ENCODE assay signal across 20 mouse cellular contexts in the genomic region with DNA sequence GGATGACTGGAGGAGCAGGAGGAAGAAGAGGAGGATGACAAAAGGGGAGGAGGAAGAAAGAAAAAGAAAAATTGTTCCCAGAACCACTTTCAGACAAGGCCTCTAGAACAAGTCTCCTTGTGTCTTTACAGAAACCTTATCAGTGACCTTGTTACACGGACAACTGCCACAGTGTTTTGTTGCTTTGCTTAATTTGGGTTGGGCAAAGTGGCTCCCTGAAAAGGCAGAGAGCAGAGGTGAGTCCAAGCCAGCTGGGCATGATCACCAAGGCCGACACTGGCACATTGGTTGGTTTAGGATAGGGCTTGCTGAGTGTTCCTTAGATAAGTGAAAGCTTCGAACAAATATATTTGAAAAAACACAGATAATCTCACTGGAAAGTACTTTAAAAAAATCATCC.
A peak's percentile ranks its signal among the peaks of the same experiment; 100 is the strongest.
DNase-seq lines count a peak whose midpoint lies in the region; ATAC-seq and TF ChIP-seq lines count a peak whose summit lies in the region.
"Had no signal": no experiment of that assay in that cellular context is flagged by ENCODE, and none has a peak within 500 bp of the region (broad histone marks: within the 10 kb centered on the region; RNA-seq: fewer than 3 reads in every experiment).

No protein-coding gene starts in this region.

- H3K4me1 ChIP-seq in kidney, postnatal 0 days (replicated peaks; ENCODE audit: insufficient read depth, low read length) = no peaks in the 10 kb centered on the region
- peaks cover 6% of the 10 kb centered on the region; the same call in 1 of the 2 replicates for H3K4me1 ChIP-seq in kidney, adult 2 months (ENCODE audit: control insufficient read depth, insufficient read depth, low read length)
- peaks cover 36% of the 10 kb centered on the region for H3K4me1 ChIP-seq in heart, embryonic 15.5 days (replicated peaks)
- peaks cover 17% of the 10 kb centered on the region for H3K4me1 ChIP-seq in stomach, embryonic 15.5 days
- H3K4me1 ChIP-seq: forebrain, embryonic 13.5 days had no signal

- no peak overlapping the region for H3K4me2 ChIP-seq in kidney, postnatal 0 days (ENCODE audit: low read length)
- no peak overlapping the region for H3K4me2 ChIP-seq in heart, embryonic 15.5 days
- no peak overlapping the region for H3K4me2 ChIP-seq in stomach, embryonic 15.5 days
- H3K4me2 ChIP-seq: embryonic facial prominence, embryonic 12.5 days; forebrain, embryonic 13.5 days; limb, embryonic 15.5 days; liver, embryonic 15.5 days; midbrain, embryonic 13.5 days; neural tube, embryonic 13.5 days had no signal

- 0 out of 2 replicates have a peak overlapping the region, but pooled peaks have one; percentile 54 for H3K27ac ChIP-seq in kidney, postnatal 0 days
- no peak overlapping the region for H3K27ac ChIP-seq in kidney, adult 2 months (ENCODE audit: insufficient read depth, low read depth, low read length)
- H3K27ac ChIP-seq in heart, embryonic 15.5 days = peak overlapping the region; percentile 55
- H3K27ac ChIP-seq in stomach, embryonic 15.5 days = peak overlapping the region; percentile 52; the same call in 1 of the 2 replicates
- H3K27ac ChIP-seq: embryonic facial prominence, embryonic 12.5 days; forebrain, embryonic 13.5 days; hindbrain, embryonic 10.5 days; hindbrain, postnatal 0 days; limb, embryonic 15.5 days; liver, embryonic 15.5 days; midbrain, embryonic 13.5 days; neural tube, embryonic 13.5 days had no signal

- no peak overlapping the region for H3K9ac ChIP-seq in kidney, postnatal 0 days (ENCODE audit: low read depth, low read length)
- H3K9ac ChIP-seq in heart, embryonic 15.5 days = no peak overlapping the region
- no peak overlapping the region for H3K9ac ChIP-seq in stomach, embryonic 15.5 days
- H3K9ac ChIP-seq: embryonic facial prominence, embryonic 12.5 days; forebrain, embryonic 13.5 days; limb, embryonic 15.5 days; liver, embryonic 15.5 days; midbrain, embryonic 13.5 days; neural tube, embryonic 13.5 days had no signal

- ATAC-seq in kidney, postnatal 0 days (replicated peaks; ENCODE audit: low FRiP score, low read depth) = no peak
- ATAC-seq in heart, embryonic 15.5 days (replicated peaks; ENCODE audit: insufficient number of reproducible peaks, insufficient read depth, low FRiP score, low read depth) = no peak
- ATAC-seq in stomach, embryonic 15.5 days (ENCODE audit: insufficient read depth, low FRiP score, low read depth) = no peak
- ATAC-seq: activated CD4-positive, CD25-positive, alpha-beta regulatory T cell, adult 4 months; forebrain, embryonic 13.5 days had no signal

- peak; percentile 22 for DNase-seq in heart, adult 8-10 months (ENCODE audit: low spot score)
- no peak for DNase-seq in heart, postnatal 4 days
- no peak for DNase-seq in kidney, postnatal 0 days (ENCODE audit: low spot score)
- no peak for DNase-seq in kidney, adult 2 months
- no peak for DNase-seq in right cerebral cortex, postnatal 36 days (ENCODE audit: low spot score in 2 of 2)
- DNase-seq: gastrocnemius, postnatal 25 days; thymus, postnatal 36 days had no signal

- no peak overlapping the region for H3K4me3 ChIP-seq in kidney, postnatal 0 days (replicated peaks; ENCODE audit: low read depth, low read length)
- no peak overlapping the region for H3K4me3 ChIP-seq in kidney, adult 2 months (ENCODE audit: insufficient read depth, low read depth, low read length)
- no peak overlapping the region for H3K4me3 ChIP-seq in heart, embryonic 15.5 days
- H3K4me3 ChIP-seq in stomach, embryonic 15.5 days (replicated peaks) = no peak overlapping the region
- H3K4me3 ChIP-seq: embryonic facial prominence, embryonic 12.5 days; erythroblast, embryonic 14.5 days; forebrain, embryonic 13.5 days; hindbrain, embryonic 10.5 days; limb, embryonic 15.5 days; liver, embryonic 15.5 days; midbrain, embryonic 13.5 days; neural tube, embryonic 13.5 days had no signal

- no peaks in the 10 kb centered on the region for H3K27me3 ChIP-seq in kidney, postnatal 0 days (ENCODE audit: insufficient read depth, low read length)
- no peaks in the 10 kb centered on the region for H3K27me3 ChIP-seq in kidney, adult 2 months (replicated peaks; ENCODE audit: control insufficient read depth, insufficient read depth, low read length)
- no peaks in the 10 kb centered on the region for H3K27me3 ChIP-seq in heart, embryonic 15.5 days
- no peaks in the 10 kb centered on the region for H3K27me3 ChIP-seq in stomach, embryonic 15.5 days (replicated peaks)
- H3K27me3 ChIP-seq: embryonic facial prominence, embryonic 12.5 days; forebrain, embryonic 13.5 days; limb, embryonic 15.5 days; liver, embryonic 15.5 days; midbrain, embryonic 13.5 days; neural tube, embryonic 13.5 days had no signal

- no peaks in the 10 kb centered on the region for H3K9me3 ChIP-seq in kidney, postnatal 0 days (replicated peaks; ENCODE audit: low read length)
- H3K9me3 ChIP-seq in heart, embryonic 15.5 days (replicated peaks) = no peaks in the 10 kb centered on the region
- no peaks in the 10 kb centered on the region for H3K9me3 ChIP-seq in stomach, embryonic 15.5 days
- H3K9me3 ChIP-seq: embryonic facial prominence, embryonic 12.5 days; forebrain, embryonic 13.5 days; hindbrain, embryonic 10.5 days; limb, embryonic 15.5 days; liver, embryonic 15.5 days; midbrain, embryonic 13.5 days; neural tube, embryonic 13.5 days had no signal

- no peaks in the 10 kb centered on the region for H3K36me3 ChIP-seq in kidney, postnatal 0 days (ENCODE audit: insufficient read depth, low read length)
- H3K36me3 ChIP-seq in kidney, adult 2 months (ENCODE audit: control insufficient read depth, insufficient read depth, low read length) = no peaks in the 10 kb centered on the region
- no peaks in the 10 kb centered on the region for H3K36me3 ChIP-seq in heart, embryonic 15.5 days
- H3K36me3 ChIP-seq in stomach, embryonic 15.5 days = no peaks in the 10 kb centered on the region
- H3K36me3 ChIP-seq: embryonic facial prominence, embryonic 12.5 days; G1E; hindbrain, embryonic 10.5 days; limb, embryonic 15.5 days; liver, embryonic 15.5 days; midbrain, embryonic 13.5 days; neural tube, embryonic 13.5 days had no signal

- TF ChIP-seq CTCF in kidney, postnatal 0 days (IDR thresholded peaks at IDR 0.05; ENCODE audit: low read depth) = no peak
- TF ChIP-seq CTCF in kidney, adult 2 months (conservative IDR thresholded peaks at IDR 0.05; ENCODE audit: insufficient read depth, insufficient read length, low read depth, low read length) = no peak

- WGBS in kidney, postnatal 0 days = 74% methylated on average over 3 of the region's 3 CpGs
- WGBS in kidney, adult 2 months = 82% methylated on average over 3 of the region's 3 CpGs
- WGBS in heart, embryonic 15.5 days = 37% methylated on average over 3 of the region's 3 CpGs
- WGBS in stomach, embryonic 15.5 days = 49% methylated on average over 3 of the region's 3 CpGs

- TF ChIP-seq POLR2A in kidney, adult 2 months (IDR thresholded peaks at IDR 0.05; ENCODE audit: low read depth, low read length) = no peak
